Mouse (Mus musculus): ENCODE results near the gene Scg3.
"Not testable (repeated sequence)": the region's sequence is repeated elsewhere in the genome, so short reads cannot be mapped to it uniquely, and the experiment has no call there.

Gene Scg3

DNA sequence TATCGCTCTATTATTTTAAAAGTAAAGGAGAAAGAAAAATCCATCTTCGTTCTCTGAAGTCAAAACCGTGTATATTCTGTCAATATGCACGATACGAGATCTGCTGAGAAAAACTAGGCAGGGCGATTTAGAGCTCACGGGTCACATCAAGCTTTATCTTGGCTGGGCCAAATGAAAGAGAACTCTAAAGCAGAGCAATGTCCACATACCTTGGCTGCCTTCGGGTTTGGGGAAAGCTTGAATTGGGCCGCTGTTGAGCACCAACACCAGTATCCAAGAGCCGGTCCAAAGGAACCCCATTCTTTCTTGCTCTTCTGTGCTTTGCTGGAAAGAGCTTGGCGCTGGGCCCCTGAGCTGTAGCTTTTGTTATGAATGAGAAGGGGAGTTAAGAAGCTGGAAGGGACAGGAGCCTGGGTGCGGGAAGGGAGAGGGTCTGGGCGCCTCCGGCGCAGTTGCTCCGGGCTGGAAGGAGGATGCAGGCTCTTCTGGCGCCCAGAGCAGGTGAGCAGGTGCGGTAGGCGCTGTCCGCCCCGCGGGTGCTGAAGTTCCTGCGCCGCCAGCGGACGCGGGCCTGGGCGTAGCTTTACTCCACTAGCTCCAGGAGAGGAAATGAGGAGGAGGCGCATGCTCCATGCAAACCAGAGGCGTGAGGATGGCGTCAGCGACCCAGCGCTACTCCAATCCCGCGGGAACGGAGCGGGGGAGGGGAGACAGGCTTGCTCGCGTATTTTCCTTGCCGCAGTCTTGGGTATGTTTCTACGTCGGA is at the start of gene Scg3:
TSS of gene Scg3 (minus strand) at position 631 of the 766 bp plus-strand sequence.
- DNase-seq (ENCODE audit: low spot score) = peak; percentile 19

DNA sequence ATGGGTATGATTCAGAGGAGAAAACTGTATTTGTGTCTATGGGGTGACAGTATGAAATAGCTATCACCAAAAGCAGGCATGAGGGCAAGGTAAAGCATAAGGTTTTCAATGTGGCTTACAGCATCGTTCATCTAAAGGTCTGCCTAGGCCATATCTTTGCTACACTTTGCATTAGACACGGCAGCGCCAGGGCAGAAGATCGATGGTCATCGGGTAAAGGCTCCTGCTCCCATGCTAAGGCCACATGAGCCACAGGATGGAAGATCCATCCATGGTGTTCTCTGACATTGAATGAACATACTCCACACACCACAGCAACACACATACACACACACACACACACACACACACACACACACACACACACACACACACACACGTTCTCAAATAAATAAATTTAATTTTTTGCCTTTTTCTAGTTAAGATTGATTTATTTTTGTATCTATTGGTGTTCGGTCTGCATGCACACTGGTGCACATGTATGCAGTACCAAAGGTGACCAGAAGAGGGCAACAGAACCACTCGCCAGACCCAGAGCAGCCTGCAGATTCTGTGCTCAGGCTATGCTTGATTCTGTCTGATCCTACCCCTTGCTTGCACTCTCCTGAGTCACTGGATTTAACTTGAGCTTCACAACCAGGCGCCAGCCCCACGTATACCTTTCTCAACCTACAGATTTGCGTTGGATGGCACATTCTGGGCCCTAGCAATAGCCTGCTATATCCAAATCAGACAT is 36.3 kb upstream of the Scg3 start:
- peak; percentile 48 for DNase-seq (ENCODE audit: low spot score)

GRCm38 (mm10) chr9:75719481-75719880 is 35.6 kb upstream of the Scg3 start:
- peak; percentile 16 for DNase-seq (ENCODE audit: low spot score)

- DNase-seq (ENCODE audit: low spot score) = no peak
Measured at GRCm38 (mm10) chr9:75684772-75685171, 916 bp upstream of the Scg3 start.

- DNase-seq (ENCODE audit: low spot score) = no peak
Measured at GRCm38 (mm10) chr9:75684292-75684691, 436 bp upstream of the Scg3 start.

- DNase-seq (ENCODE audit: low spot score) = no peak
Measured at GRCm38 (mm10) chr9:75680606-75681005, 3.2 kb downstream of the Scg3 start.

GRCm38 (mm10) chr9:75679629-75680028 is 4.2 kb downstream of the Scg3 start:
- no peak for DNase-seq (ENCODE audit: low spot score)

GRCm38 (mm10) chr9:75678341-75678740 is 5.5 kb downstream of the Scg3 start:
- DNase-seq (ENCODE audit: low spot score) = no peak

DNA sequence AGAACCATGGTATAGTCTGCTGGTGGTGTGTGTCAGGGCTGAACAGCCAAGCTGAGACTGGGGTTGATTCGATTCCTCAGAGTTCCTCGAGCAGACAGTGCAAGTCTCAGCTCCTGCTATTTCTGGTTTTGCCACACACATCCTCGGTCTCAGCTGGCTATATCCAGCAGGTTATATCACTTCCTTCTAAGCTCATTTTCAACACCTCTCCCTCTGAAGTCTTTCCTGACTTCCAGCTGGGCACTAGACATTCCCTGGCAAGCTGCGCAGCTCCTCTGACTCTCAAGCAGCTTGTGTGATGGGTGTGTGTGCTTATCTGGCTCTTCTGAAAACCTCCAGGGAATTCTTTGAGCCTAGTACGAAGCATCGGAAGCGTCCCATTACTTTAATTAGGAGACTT is 7.6 kb downstream of the Scg3 start:
- no peak for DNase-seq (ENCODE audit: low spot score)

GRCm38 (mm10) chr9:75672769-75673168 is 11.1 kb downstream of the Scg3 start:
- no peak for DNase-seq (ENCODE audit: low spot score)

GRCm38 (mm10) chr9:75666612-75667011 is 17.2 kb downstream of the Scg3 start:
- no peak for DNase-seq (ENCODE audit: low spot score)

DNA sequence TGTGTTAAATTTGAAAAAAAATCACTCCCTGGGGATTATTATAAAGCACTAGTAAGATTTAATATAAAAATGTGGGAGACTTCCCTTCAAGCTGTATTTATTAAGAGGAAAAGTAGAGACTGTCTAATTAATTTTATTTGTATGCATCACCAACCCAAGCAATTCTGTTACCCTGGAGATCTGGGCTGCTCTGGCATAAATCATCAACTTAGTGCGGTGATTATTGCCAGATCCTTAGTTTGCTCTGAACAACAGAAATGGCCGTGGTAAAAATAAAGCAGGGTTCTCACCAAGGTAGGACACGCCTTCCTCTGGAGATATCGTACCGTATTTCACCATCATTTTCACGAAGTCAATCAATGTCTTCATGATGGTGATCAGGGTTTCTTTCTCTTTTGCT is 18.5 kb downstream of the Scg3 start:
- no peak for DNase-seq (ENCODE audit: low spot score)

DNA sequence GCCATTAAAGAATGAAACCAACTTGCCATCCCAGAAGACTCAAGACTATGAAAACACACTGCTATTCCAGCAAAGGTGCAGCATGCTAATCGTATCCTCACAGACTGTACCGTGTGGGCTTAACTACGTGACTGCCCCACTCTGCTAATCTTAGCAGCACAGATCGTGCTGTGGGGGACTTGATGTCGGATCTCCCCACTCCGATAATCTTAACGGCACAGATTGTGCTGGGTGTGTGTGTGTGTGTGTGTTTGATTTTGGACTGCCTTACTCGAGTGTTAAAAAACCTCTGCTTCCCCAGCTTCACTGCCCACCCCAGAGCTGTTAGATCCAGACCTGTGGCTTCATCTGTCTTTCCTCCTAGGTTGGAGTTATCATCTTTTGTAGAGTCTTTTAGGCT is 22.9 kb downstream of the Scg3 start:
- DNase-seq (ENCODE audit: low spot score) = no peak

- not testable (repeated sequence) for DNase-seq (ENCODE audit: low spot score)
Measured at GRCm38 (mm10) chr9:75656456-75656855, 27.4 kb downstream of the Scg3 start.

GRCm38 (mm10) chr9:75653981-75654911 is 29.6 kb downstream of the Scg3 start:
- DNase-seq (ENCODE audit: low spot score) = no peak

GRCm38 (mm10) chr9:75645405-75645804 is 38.5 kb downstream of the Scg3 start:
- no peak for DNase-seq (ENCODE audit: low spot score)

GRCm38 (mm10) chr9:75634226-75634625 is 49.6 kb downstream of the Scg3 start:
- no peak for DNase-seq (ENCODE audit: low spot score)

- no peak for DNase-seq (ENCODE audit: low spot score)
Measured at GRCm38 (mm10) chr9:75633603-75634002, 50.3 kb downstream of the Scg3 start.

DNA sequence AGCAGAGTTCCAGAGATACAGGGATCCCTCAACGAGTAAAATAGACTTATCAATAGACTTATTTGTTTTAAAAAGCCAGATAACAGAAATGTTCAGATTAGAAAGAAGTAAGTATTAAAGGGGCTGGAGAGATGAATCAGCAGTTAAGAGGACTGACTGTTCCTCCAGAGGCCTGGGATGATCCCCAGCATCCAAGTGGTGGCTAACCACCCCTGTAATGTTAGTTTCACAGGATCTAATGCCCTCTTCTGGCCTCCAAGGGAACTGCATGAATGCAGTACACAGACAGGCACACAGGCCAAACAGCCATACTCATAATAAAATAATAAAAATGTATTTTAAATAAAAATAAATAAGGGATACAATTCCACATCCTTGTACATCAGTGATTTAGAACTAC is 51.0 kb downstream of the Scg3 start:
- peak; percentile 18 for DNase-seq (ENCODE audit: low spot score)

- peak; percentile 6 for DNase-seq (ENCODE audit: low spot score)
Measured at GRCm38 (mm10) chr9:75632111-75632510, 51.7 kb downstream of the Scg3 start.

DNA sequence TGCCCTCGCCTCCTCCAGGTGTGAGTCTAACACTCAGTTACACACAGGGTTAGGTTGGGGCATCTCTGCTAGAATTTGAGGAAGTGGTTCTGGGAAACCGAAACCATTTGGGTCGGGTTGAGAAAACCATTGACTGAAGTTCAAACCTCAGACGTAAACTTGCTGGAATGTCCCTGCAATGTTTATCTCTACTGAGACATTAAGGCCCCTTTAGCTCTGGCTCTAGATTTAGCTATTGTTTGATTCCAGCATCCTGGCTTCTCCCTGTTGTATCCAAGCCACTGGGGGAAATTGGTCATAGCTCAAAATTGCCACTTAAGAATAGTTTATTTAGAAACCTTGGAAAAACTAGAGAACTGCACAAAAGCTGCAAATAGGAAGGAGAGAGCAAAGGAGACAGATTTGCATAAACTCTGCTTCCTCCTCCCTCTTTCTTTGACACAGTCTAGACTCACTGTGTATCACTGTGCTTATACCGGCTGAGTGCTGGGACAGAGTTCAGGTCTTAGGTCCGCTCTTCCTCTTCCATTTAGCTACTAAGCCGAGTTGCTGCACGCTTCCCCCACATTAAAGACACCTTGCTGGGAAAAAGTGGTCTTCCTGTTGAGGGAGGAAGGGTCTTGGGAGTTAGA is 52.9 kb downstream of the Scg3 start:
- DNase-seq (ENCODE audit: low spot score) = peak; percentile 46

DNA sequence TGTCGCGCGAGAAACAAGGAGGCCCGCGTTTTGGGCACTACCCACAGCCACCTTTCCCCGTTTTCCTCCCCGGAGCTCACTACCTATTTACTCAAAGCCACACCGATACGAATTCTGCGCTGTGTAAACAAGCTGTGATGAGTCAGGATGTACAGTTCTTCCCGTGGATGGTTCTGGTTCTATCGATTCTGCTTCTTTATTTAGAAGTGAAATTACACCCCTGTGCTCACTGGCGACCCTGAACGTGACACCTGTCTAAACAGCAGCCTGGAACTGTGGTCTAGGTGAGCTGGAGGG is 57.6 kb downstream of the Scg3 start:
- no peak for DNase-seq (ENCODE audit: low spot score)

Measured in lung, postnatal 25 days (tissue).